Mouse (Mus musculus): Measurements from ENCODE around the gene Hps4. TPM values are rescaled to one million over a fixed set of nuclear protein-coding genes. Genes with fewer than 3 reads are reported as not detected.

Gene Hps4
- total and polyA plus RNA-seq, 2 experiments: 12.3 to 30.9 TPM

- Histone ChIP-seq H3K4me1 (ENCODE audit: control insufficient read depth, insufficient read depth, low read length) (no peaks in the 10 kb centered on the region), H3K27ac (replicated peaks; ENCODE audit: insufficient read depth, low read depth, low read length) (no peak overlapping the region), H3K36me3 (ENCODE audit: control insufficient read depth, insufficient read depth, low read length) (no peaks in the 10 kb centered on the region), H3K27me3 (ENCODE audit: control insufficient read depth, insufficient read depth, low read length) (no peaks in the 10 kb centered on the region), H3K4me3 (ENCODE audit: insufficient read depth, low read depth, low read length) (no peak overlapping the region), H3K79me2 (ENCODE audit: control insufficient read depth, insufficient read depth, low read length) (no peaks in the 10 kb centered on the region), H3K9ac (ENCODE audit: low read depth, low read length) (no peak overlapping the region)
- WGBS: 68% methylated on average over 2 of the region's 2 CpGs
- DNase-seq (ENCODE audit: extremely low read depth, low read depth, low spot score): no peak
- TF ChIP-seq CTCF (IDR thresholded peaks at IDR 0.05; ENCODE audit: low read depth, low read length) (no peak), POLR2A (IDR thresholded peaks at IDR 0.05; ENCODE audit: extremely low read depth, insufficient read depth, low read length) (no peak)
Measured at GRCm38 (mm10) chr5:112385973-112386372, 43.1 kb downstream of the Hps4 start.

GRCm38 (mm10) chr5:112389352-112389751 lies 46.5 kb downstream of the Hps4 start:
- WGBS: 79% methylated on average over 9 of the region's 9 CpGs
- H3K27me3 ChIP-seq (ENCODE audit: control insufficient read depth, insufficient read depth, low read length): peaks cover 4% of the 10 kb centered on the region; the same call in 1 of the 2 replicates
- H3K79me2 ChIP-seq (ENCODE audit: control insufficient read depth, insufficient read depth, low read length): no peaks in the 10 kb centered on the region
- no peaks in the 10 kb centered on the region for H3K4me1 ChIP-seq (ENCODE audit: control insufficient read depth, insufficient read depth, low read length)
- no peak overlapping the region for H3K27ac ChIP-seq (replicated peaks; ENCODE audit: insufficient read depth, low read depth, low read length)
- no peaks in the 10 kb centered on the region for H3K36me3 ChIP-seq (ENCODE audit: control insufficient read depth, insufficient read depth, low read length)
- no peak overlapping the region for H3K9ac ChIP-seq (ENCODE audit: low read depth, low read length)
- TF ChIP-seq CTCF (IDR thresholded peaks at IDR 0.05; ENCODE audit: low read depth, low read length) (no peak), POLR2A (IDR thresholded peaks at IDR 0.05; ENCODE audit: extremely low read depth, insufficient read depth, low read length) (no peak)
- no peak overlapping the region for H3K4me3 ChIP-seq (ENCODE audit: insufficient read depth, low read depth, low read length)
- DNase-seq (ENCODE audit: extremely low read depth, low read depth, low spot score): no peak

GRCm38 (mm10) chr5:112391002-112391401 lies 48.1 kb downstream of the Hps4 start:
- no peak overlapping the region for H3K27ac ChIP-seq (replicated peaks; ENCODE audit: insufficient read depth, low read depth, low read length)
- no peak overlapping the region for H3K4me3 ChIP-seq (ENCODE audit: insufficient read depth, low read depth, low read length)
- H3K4me1 ChIP-seq (ENCODE audit: control insufficient read depth, insufficient read depth, low read length): no peaks in the 10 kb centered on the region
- no peak for DNase-seq (ENCODE audit: extremely low read depth, low read depth, low spot score)
- 36% methylated on average over 16 of the region's 16 CpGs for WGBS
- H3K27me3 ChIP-seq (ENCODE audit: control insufficient read depth, insufficient read depth, low read length): peaks cover 9% of the 10 kb centered on the region
- no peaks in the 10 kb centered on the region for H3K79me2 ChIP-seq (ENCODE audit: control insufficient read depth, insufficient read depth, low read length)
- no peaks in the 10 kb centered on the region for H3K36me3 ChIP-seq (ENCODE audit: control insufficient read depth, insufficient read depth, low read length)
- TF ChIP-seq CTCF (IDR thresholded peaks at IDR 0.05; ENCODE audit: low read depth, low read length) (no peak), POLR2A (IDR thresholded peaks at IDR 0.05; ENCODE audit: extremely low read depth, insufficient read depth, low read length) (no peak)
- no peak overlapping the region for H3K9ac ChIP-seq (ENCODE audit: low read depth, low read length)

GRCm38 (mm10) chr5:112391676-112392323 lies 48.9 kb downstream of the Hps4 start:
- Histone ChIP-seq H3K27me3 (ENCODE audit: control insufficient read depth, insufficient read depth, low read length) (peaks cover 9% of the 10 kb centered on the region), H3K27ac (replicated peaks; ENCODE audit: insufficient read depth, low read depth, low read length) (no peak overlapping the region), H3K36me3 (ENCODE audit: control insufficient read depth, insufficient read depth, low read length) (no peaks in the 10 kb centered on the region), H3K79me2 (ENCODE audit: control insufficient read depth, insufficient read depth, low read length) (no peaks in the 10 kb centered on the region), H3K9ac (ENCODE audit: low read depth, low read length) (no peak overlapping the region), H3K4me1 (ENCODE audit: control insufficient read depth, insufficient read depth, low read length) (no peaks in the 10 kb centered on the region), H3K4me3 (ENCODE audit: insufficient read depth, low read depth, low read length) (no peak overlapping the region)
- no peak for TF ChIP-seq POLR2A (IDR thresholded peaks at IDR 0.05; ENCODE audit: extremely low read depth, insufficient read depth, low read length)
- TF ChIP-seq CTCF (IDR thresholded peaks at IDR 0.05; ENCODE audit: low read depth, low read length): no peak
- no peak for DNase-seq (ENCODE audit: extremely low read depth, low read depth, low spot score)
- 51% methylated on average over 27 of the region's 27 CpGs for WGBS

- WGBS: 8% methylated on average over 18 of the region's 18 CpGs
- TF ChIP-seq POLR2A (IDR thresholded peaks at IDR 0.05; ENCODE audit: extremely low read depth, insufficient read depth, low read length) (no peak), CTCF (IDR thresholded peaks at IDR 0.05; ENCODE audit: low read depth, low read length) (no peak)
- no peak for DNase-seq (ENCODE audit: extremely low read depth, low read depth, low spot score)
- peaks cover 9% of the 10 kb centered on the region for H3K27me3 ChIP-seq (ENCODE audit: control insufficient read depth, insufficient read depth, low read length)
- H3K36me3 ChIP-seq (ENCODE audit: control insufficient read depth, insufficient read depth, low read length): no peaks in the 10 kb centered on the region
- H3K4me1 ChIP-seq (ENCODE audit: control insufficient read depth, insufficient read depth, low read length): no peaks in the 10 kb centered on the region
- H3K4me3 ChIP-seq (ENCODE audit: insufficient read depth, low read depth, low read length): no peak overlapping the region
- no peak overlapping the region for H3K27ac ChIP-seq (replicated peaks; ENCODE audit: insufficient read depth, low read depth, low read length)
- H3K9ac ChIP-seq (ENCODE audit: low read depth, low read length): no peak overlapping the region
- H3K79me2 ChIP-seq (ENCODE audit: control insufficient read depth, insufficient read depth, low read length): no peaks in the 10 kb centered on the region
Measured at GRCm38 (mm10) chr5:112393741-112394414, 51.0 kb downstream of the Hps4 start.

GRCm38 (mm10) chr5:112394415-112394763 lies 51.5 kb downstream of the Hps4 start:
- no peaks in the 10 kb centered on the region for H3K36me3 ChIP-seq (ENCODE audit: control insufficient read depth, insufficient read depth, low read length)
- no peak overlapping the region for H3K27ac ChIP-seq (replicated peaks; ENCODE audit: insufficient read depth, low read depth, low read length)
- H3K4me3 ChIP-seq (ENCODE audit: insufficient read depth, low read depth, low read length): no peak overlapping the region
- H3K4me1 ChIP-seq (ENCODE audit: control insufficient read depth, insufficient read depth, low read length): no peaks in the 10 kb centered on the region
- H3K27me3 ChIP-seq (ENCODE audit: control insufficient read depth, insufficient read depth, low read length): peaks cover 9% of the 10 kb centered on the region
- TF ChIP-seq CTCF (IDR thresholded peaks at IDR 0.05; ENCODE audit: low read depth, low read length) (no peak), POLR2A (IDR thresholded peaks at IDR 0.05; ENCODE audit: extremely low read depth, insufficient read depth, low read length) (no peak)
- no peak for DNase-seq (ENCODE audit: extremely low read depth, low read depth, low spot score)
- no peaks in the 10 kb centered on the region for H3K79me2 ChIP-seq (ENCODE audit: control insufficient read depth, insufficient read depth, low read length)
- under 1% methylated on average over 27 of the region's 28 CpGs for WGBS
- no peak overlapping the region for H3K9ac ChIP-seq (ENCODE audit: low read depth, low read length)
